Mouse (Mus musculus) adrenal gland, adult 2 months (tissue): Measurements from ENCODE around the gene Mob2. TPM values are rescaled to one million over a fixed set of nuclear protein-coding genes. Genes with fewer than 3 reads are reported as not detected.

Experiments used
- DNase-seq: peaks from one replicate; pipeline ENCODE4 v3.0.0; 2021
- polyA plus RNA-seq: library from polyadenylated mRNA; depleted of rRNA; stranded (reverse); fragments of >200 nt; gene quantifications from 2 replicates; pipeline ENCODE4 v1.2.3, GENCODE M21; 2012
- total RNA-seq, 2 experiments: library from RNA; stranded (reverse); gene quantifications; 2 replicates each; pipeline ENCODE4 v1.2.3; 2021

Gene Mob2
- total and polyA plus RNA-seq, 3 experiments = 38.2 to 59.3 (median 52.3) TPM

GRCm38 (mm10) chr7:142080876-142081275, 20.0 kb upstream of the Mob2 start:
- no peak for DNase-seq

- no peak for DNase-seq
Measured at GRCm38 (mm10) chr7:142079365-142079764, 18.5 kb upstream of the Mob2 start.

GRCm38 (mm10) chr7:142077138-142077537, 16.3 kb upstream of the Mob2 start:
- no peak for DNase-seq

- DNase-seq = no peak
Measured at GRCm38 (mm10) chr7:142074146-142074886, 13.5 kb upstream of the Mob2 start.

GRCm38 (mm10) chr7:142071717-142072116, 10.9 kb upstream of the Mob2 start:
- DNase-seq = no peak

- DNase-seq = no peak
Measured at GRCm38 (mm10) chr7:142071212-142071578, 10.3 kb upstream of the Mob2 start.

- DNase-seq = peak; percentile 74
Measured at GRCm38 (mm10) chr7:142070458-142071211, 9.8 kb upstream of the Mob2 start.

- DNase-seq = no peak
Measured at GRCm38 (mm10) chr7:142068429-142068828, 7.6 kb upstream of the Mob2 start.

- DNase-seq = no peak
Measured at GRCm38 (mm10) chr7:142060185-142060930, 507 bp downstream of the Mob2 start.

- no peak for DNase-seq
Measured at GRCm38 (mm10) chr7:142059024-142059423, 1.8 kb downstream of the Mob2 start.

GRCm38 (mm10) chr7:142057121-142057520, 3.7 kb downstream of the Mob2 start:
- no peak for DNase-seq

GRCm38 (mm10) chr7:142056601-142057061, 4.2 kb downstream of the Mob2 start:
- no peak for DNase-seq

GRCm38 (mm10) chr7:142055431-142055830, 5.4 kb downstream of the Mob2 start:
- DNase-seq = peak; percentile 84

GRCm38 (mm10) chr7:142050536-142050935, 10.3 kb downstream of the Mob2 start:
- DNase-seq = no peak

GRCm38 (mm10) chr7:142045932-142046331, 14.9 kb downstream of the Mob2 start:
- no peak for DNase-seq

GRCm38 (mm10) chr7:142045344-142045743, 15.5 kb downstream of the Mob2 start:
- no peak for DNase-seq

- DNase-seq = no peak
Measured at GRCm38 (mm10) chr7:142040756-142041155, 20.1 kb downstream of the Mob2 start.

GRCm38 (mm10) chr7:142037553-142038170, 23.2 kb downstream of the Mob2 start:
- peak; percentile 57 for DNase-seq

GRCm38 (mm10) chr7:142035048-142035811, 25.6 kb downstream of the Mob2 start:
- no peak for DNase-seq

GRCm38 (mm10) chr7:142034198-142034597, 26.7 kb downstream of the Mob2 start:
- DNase-seq = peak; percentile 43

- DNase-seq = no peak
Measured at GRCm38 (mm10) chr7:142030073-142030472, 30.8 kb downstream of the Mob2 start.
